ENCODE assay signal across 9 mouse cellular contexts in genomic region chr1:88658290-88658857, GRCm38 (mm10). TPM values are rescaled to one million over a fixed set of nuclear protein-coding genes. Genes with fewer than 3 reads are reported as not detected.
DNase-seq lines count a peak whose midpoint lies in the region; ATAC-seq lines count a peak whose summit lies in the region.
"Had no signal": no experiment of that assay in that cellular context is flagged by ENCODE, and none has a peak within 500 bp of the region (broad histone marks: within the 10 kb centered on the region; RNA-seq: fewer than 3 reads in every experiment).

No protein-coding gene starts in this region.

- ATAC-seq in frontal cortex, adult (ENCODE audit: low TSS enrichment) = peak; percentile 74
- ATAC-seq in cerebellum, adult (ENCODE audit: insufficient number of reproducible peaks, low FRiP score, low TSS enrichment) = peak; percentile 78
- ATAC-seq in midbrain, embryonic 14.5 days (ENCODE audit: low FRiP score, low TSS enrichment) = no peak

- H3K9me3 ChIP-seq in midbrain, embryonic 14.5 days (ENCODE audit: control insufficient read depth, low read length) = no peaks in the 10 kb centered on the region
- H3K9me3 ChIP-seq: limb, embryonic 12.5 days had no signal

- no peak overlapping the region for H3K4me3 ChIP-seq in midbrain, embryonic 14.5 days (replicated peaks; ENCODE audit: low read depth, low read length)
- H3K4me3 ChIP-seq: limb, embryonic 12.5 days had no signal

- no peak overlapping the region for H3K9ac ChIP-seq in midbrain, embryonic 14.5 days (replicated peaks; ENCODE audit: low read length)
- H3K9ac ChIP-seq: limb, embryonic 12.5 days had no signal

- DNase-seq in frontal cortex, postnatal 25 days (ENCODE audit: low spot score in 2 of 2) = no peak
- DNase-seq in gastrocnemius, postnatal 25 days = peak; percentile 20
- peak; percentile 56 to 68 for DNase-seq in layer of hippocampus, postnatal 10 days (ENCODE audit: low spot score in 2 of 2)
- DNase-seq in midbrain, embryonic 14.5 days = peak; percentile 65
- no peak for DNase-seq in MN1 (ENCODE audit: low spot score)
- DNase-seq in spleen, postnatal 10 days (ENCODE audit: low spot score in 2 of 2) = no peak

- H3K27me3 ChIP-seq in midbrain, embryonic 14.5 days (ENCODE audit: control insufficient read depth, insufficient read depth, low read length) = no peaks in the 10 kb centered on the region
- H3K27me3 ChIP-seq: limb, embryonic 12.5 days had no signal

- H3K27ac ChIP-seq in midbrain, embryonic 14.5 days (replicated peaks; ENCODE audit: low read depth, low read length) = no peak overlapping the region; the same call in 1 of the 2 replicates
- H3K27ac ChIP-seq: limb, embryonic 12.5 days had no signal

- WGBS in midbrain, embryonic 14.5 days = 51% methylated on average over 6 of the region's 6 CpGs

- H3K36me3 ChIP-seq in midbrain, embryonic 14.5 days (ENCODE audit: control insufficient read depth, insufficient read depth, low read length) = no peaks in the 10 kb centered on the region
- H3K36me3 ChIP-seq: limb, embryonic 12.5 days had no signal

- no peak overlapping the region for H3K4me2 ChIP-seq in midbrain, embryonic 14.5 days (ENCODE audit: low read length)
- H3K4me2 ChIP-seq: limb, embryonic 12.5 days had no signal

- H3K4me1 ChIP-seq in midbrain, embryonic 14.5 days (ENCODE audit: control insufficient read depth, insufficient read depth, low read length) = no peaks in the 10 kb centered on the region
- H3K4me1 ChIP-seq: limb, embryonic 12.5 days had no signal

RNA-seq across cellular contexts. Expression of gene Arl4c, which starts 43.6 kb away (rescaled TPM):
- total RNA-seq in gastrocnemius, postnatal 25 days (2021) = under 1 TPM; 0.72 to 0.97 TPM
- total RNA-seq in layer of hippocampus, postnatal 10 days (2021) = 10 to 100 TPM; 52.3 to 52.5 TPM
- polyA plus RNA-seq in midbrain, embryonic 14.5 days (2014; fragmentation: Nextera tagmentation; extraction: Ambion mirVana) = 23.4 and 30.3 TPM in 2 replicates

Comparison
In these comparisons a context has a peak if more than half of its experiments do, and no peak if none do; other contexts are left out.
1. DNase-seq: peak in gastrocnemius, postnatal 25 days (single experiment), layer of hippocampus, postnatal 10 days (2 of 2) and midbrain, embryonic 14.5 days (single experiment); none in frontal cortex, postnatal 25 days (0 of 2), MN1 (single experiment) and spleen, postnatal 10 days (0 of 2).
2. RNA of gene Arl4c, which starts 43.6 kb away (total RNA-seq): 52.3 to 52.5 TPM in layer of hippocampus, postnatal 10 days; 0.72 to 0.97 TPM in gastrocnemius, postnatal 25 days; every median in the first group is over 10 times any median in the second.